ENCODE assay signal across 8 mouse cellular contexts in the genomic region with DNA sequence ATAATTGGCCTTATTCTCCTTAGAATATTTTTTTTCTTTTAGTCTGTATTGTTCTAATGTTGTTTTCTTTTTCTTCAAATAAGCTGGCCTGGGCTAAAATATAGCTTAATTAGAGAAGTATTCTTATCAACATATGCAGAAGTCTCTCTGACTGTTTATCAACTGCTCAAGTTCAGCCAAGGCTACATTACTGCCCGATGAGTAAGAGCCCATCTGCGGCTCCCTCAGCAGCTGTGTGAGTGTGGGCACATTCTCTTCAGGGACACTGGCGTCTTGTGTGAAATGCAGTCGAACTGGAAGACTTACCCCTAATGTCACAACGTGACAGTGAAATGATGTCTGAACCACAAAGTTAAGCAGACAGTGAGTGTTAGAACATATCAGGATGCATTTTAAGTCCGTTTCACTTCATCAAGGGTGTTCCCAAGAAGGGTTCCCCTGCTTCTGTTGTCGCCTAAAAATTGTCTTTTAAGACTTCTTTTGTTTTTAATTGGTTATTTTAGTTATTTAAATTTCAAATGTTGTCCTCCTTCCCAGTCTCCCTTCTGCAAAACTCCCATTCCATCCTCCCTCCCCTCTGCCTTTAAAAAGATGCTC.
DNase-seq lines count a peak whose midpoint lies in the region; ATAC-seq and TF ChIP-seq lines count a peak whose summit lies in the region.

No protein-coding gene starts in this region.

- H3K9me3 ChIP-seq in heart, postnatal 0 days (replicated peaks; ENCODE audit: control insufficient read depth, low read length): no peaks in the 10 kb centered on the region
- H3K9me3 ChIP-seq in midbrain, embryonic 13.5 days: no peaks in the 10 kb centered on the region

- H3K9ac ChIP-seq in heart, postnatal 0 days (replicated peaks; ENCODE audit: low read depth, low read length): no peak overlapping the region
- H3K9ac ChIP-seq in midbrain, embryonic 13.5 days (replicated peaks): no peak overlapping the region

- 24% methylated on average over 7 of the region's 7 CpGs for whole genome bisulfite sequencing in heart, postnatal 0 days
- WGBS in midbrain, embryonic 13.5 days: 80% methylated on average over 7 of the region's 7 CpGs

- H3K4me2 ChIP-seq in heart, postnatal 0 days (ENCODE audit: low read depth, low read length): peak overlapping the region; percentile 15; the same call in 1 of the 2 replicates
- no peak overlapping the region for H3K4me2 ChIP-seq in midbrain, embryonic 13.5 days (replicated peaks)

- peak overlapping the region; percentile 59 for H3K27ac ChIP-seq in heart, postnatal 0 days (ENCODE audit: low read depth)
- H3K27ac ChIP-seq in midbrain, embryonic 13.5 days: no peak overlapping the region

- H3K4me3 ChIP-seq in heart, postnatal 0 days (ENCODE audit: low read depth, low read length): no peak overlapping the region
- H3K4me3 ChIP-seq in midbrain, embryonic 13.5 days (replicated peaks): no peak overlapping the region

- no peaks in the 10 kb centered on the region for H3K36me3 ChIP-seq in heart, postnatal 0 days (replicated peaks; ENCODE audit: control insufficient read depth, insufficient read depth, low read length)
- H3K36me3 ChIP-seq in midbrain, embryonic 13.5 days: no peaks in the 10 kb centered on the region

- no peak for TF ChIP-seq CTCF in heart, postnatal 0 days (IDR thresholded peaks at IDR 0.05; ENCODE audit: low read depth)

- TF ChIP-seq EP300 in heart, postnatal 0 days (IDR thresholded peaks at IDR 0.05; ENCODE audit: low read depth): no peak

- intact Hi-C loops in gastrocnemius, postnatal 36 days (cut with DNase I): no loop called here

- ATAC-seq in heart, postnatal 0 days (ENCODE audit: insufficient read depth, low read depth): peak; percentile 74
- no peak for ATAC-seq in midbrain, embryonic 13.5 days

- peaks cover 6% of the 10 kb centered on the region for H3K4me1 ChIP-seq in heart, postnatal 0 days (ENCODE audit: control insufficient read depth, insufficient read depth)
- H3K4me1 ChIP-seq in midbrain, embryonic 13.5 days (replicated peaks): no peaks in the 10 kb centered on the region

- no peaks in the 10 kb centered on the region for H3K27me3 ChIP-seq in heart, postnatal 0 days (ENCODE audit: control insufficient read depth, insufficient read depth, low read length)
- H3K27me3 ChIP-seq in midbrain, embryonic 13.5 days: no peaks in the 10 kb centered on the region

- DNase-seq in gastrocnemius, postnatal 10 days: peak; percentile 6
- no peak for DNase-seq in gastrocnemius, postnatal 36 days
- DNase-seq in Muller cell, postnatal 12 days (ENCODE audit: inconsistent ontology term): peak; percentile 84
- DNase-seq in heart, postnatal 0 days (ENCODE audit: low spot score): peak; percentile 51
- peak; percentile 8 to 39 for DNase-seq in lung, postnatal 4 days
- no peak for DNase-seq in thymus, postnatal 0 days (ENCODE audit: low spot score)
- DNase-seq in thymus, postnatal 4 days: no peak

Comparison
In these comparisons a context has a peak if more than half of its experiments do, and no peak if none do; other contexts are left out.
1. DNase-seq: peak in gastrocnemius, postnatal 10 days (single experiment), Muller cell, postnatal 12 days (single experiment), heart, postnatal 0 days (single experiment) and lung, postnatal 4 days (2 of 2); none in gastrocnemius, postnatal 36 days (0 of 2), thymus, postnatal 0 days (single experiment) and thymus, postnatal 4 days (single experiment).